Mouse (Mus musculus): ENCODE measurements at regions not wholly inside any gene's neighbourhood (a gene's known extent, or its start where the extent isn't known, plus 50 kb on each side); places are given as distances from the start of the nearest gene placed in this dataset.

DNA sequence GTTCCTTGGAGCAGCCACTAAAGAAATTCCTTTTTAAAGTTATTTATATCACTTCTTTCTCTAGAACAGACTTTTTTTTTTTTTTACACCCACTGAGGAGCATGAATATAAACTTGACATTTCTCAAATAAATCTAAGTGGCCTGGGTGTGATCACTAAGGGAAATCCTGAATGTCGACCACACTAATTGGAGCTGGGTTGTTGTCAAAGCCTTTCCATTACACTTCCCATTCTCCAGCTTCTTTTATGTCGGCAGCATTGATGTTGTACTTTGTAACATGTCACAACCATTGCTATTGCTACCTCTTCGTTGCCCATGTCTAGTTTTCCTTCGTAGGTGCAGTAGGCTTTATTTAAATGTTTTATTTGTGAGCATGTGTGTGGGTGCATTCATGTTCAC, 77.1 kb upstream of the Phactr1 start:
- no peak for TF ChIP-seq POLR2A (IDR thresholded peaks at IDR 0.05; ENCODE audit: control insufficient read depth, extremely low read depth, insufficient read depth, low read length, poor library complexity)
- no peak for TF ChIP-seq CTCF (IDR thresholded peaks at IDR 0.05; ENCODE audit: borderline replicate concordance, control insufficient read depth, extremely low read depth, insufficient read depth, low read length, poor library complexity)
